Mouse (Mus musculus) megakaryocyte-erythroid progenitor cell, adult 5-6 weeks (primary cell): Measurements from ENCODE around the gene Kif20b. TPM values are rescaled to one million over a fixed set of nuclear protein-coding genes. Genes with fewer than 3 reads are reported as not detected.

Experiments
- ATAC-seq: replicated peaks from 2 replicates; pipeline ENCODE4 v1.8.0; 2016; ENCODE audit warnings: mild to moderate bottlenecking, inconsistent platforms; ENCODE audit not compliant: severe bottlenecking, poor library complexity, low FRiP score, low TSS enrichment
- total RNA-seq, 2 experiments: library from RNA; stranded (forward) in 1 of 2; stranded (reverse) in 1 of 2; fragments of 200-1000, 215-1000 nt in 1 of 2; fragments of >200 nt in 1 of 2; fragmentation: Nextera tagmentation in 1 of 2; gene quantifications; 2 replicates each; pipeline ENCODE4 v1.2.3; 2014 to 2017

Gene Kif20b
- total RNA-seq, 2 experiments from 2014 or later, result 99.0 to 118 TPM

- ATAC-seq, result no peak
Observed at GRCm38 (mm10) chr19:34906772-34907171, 15.4 kb upstream of the Kif20b start.

GRCm38 (mm10) chr19:34912366-34912765 lies 9.8 kb upstream of the Kif20b start:
- ATAC-seq, result no peak

GRCm38 (mm10) chr19:34920066-34920465 lies 2.1 kb upstream of the Kif20b start:
- ATAC-seq, result no peak

GRCm38 (mm10) chr19:34920531-34920930 lies 1.6 kb upstream of the Kif20b start:
- no peak for ATAC-seq

GRCm38 (mm10) chr19:34921253-34921651 lies 909 bp upstream of the Kif20b start:
- peak; percentile 49 for ATAC-seq

GRCm38 (mm10) chr19:34922603-34922963 lies 422 bp downstream of the Kif20b start:
- ATAC-seq, result no peak

GRCm38 (mm10) chr19:34947206-34947605 lies 25.0 kb downstream of the Kif20b start:
- ATAC-seq, result no peak

- ATAC-seq, result no peak
Observed at GRCm38 (mm10) chr19:34953842-34954541, 31.8 kb downstream of the Kif20b start.

- ATAC-seq, result no peak
Observed at GRCm38 (mm10) chr19:34959369-34959768, 37.2 kb downstream of the Kif20b start.

- no peak for ATAC-seq
Observed at GRCm38 (mm10) chr19:34984742-34985141, 62.6 kb downstream of the Kif20b start.

GRCm38 (mm10) chr19:34990443-34990842 lies 68.3 kb downstream of the Kif20b start:
- ATAC-seq, result no peak

GRCm38 (mm10) chr19:34992969-34993527 lies 70.9 kb downstream of the Kif20b start:
- ATAC-seq, result peak; percentile 90

GRCm38 (mm10) chr19:35015058-35015457 lies 92.9 kb downstream of the Kif20b start:
- ATAC-seq, result no peak

- no peak for ATAC-seq
Observed at GRCm38 (mm10) chr19:35017474-35018208, 95.5 kb downstream of the Kif20b start.

- ATAC-seq, result no peak
Observed at GRCm38 (mm10) chr19:35018209-35018581, 96.0 kb downstream of the Kif20b start.

Other genes starting within 250 kb of the Kif20b start
- gene Slc16a12, start 175.1 kb upstream of the Kif20b start, total RNA-seq (2014; fragmentation: Nextera tagmentation), result not detected in 2 replicates
- gene Slc16a12, start 175.1 kb upstream of the Kif20b start, total RNA-seq (2017), result not detected in 2 replicates
- 8.8 and 28.1 TPM in 2 replicates for gene Pank1, start 42.9 kb upstream of the Kif20b start, total RNA-seq (2014; fragmentation: Nextera tagmentation)
- gene Pank1, start 42.9 kb upstream of the Kif20b start, total RNA-seq (2017), result 17.8 and 18.1 TPM in 2 replicates